Mouse (Mus musculus): ENCODE data around the gene Klc1.

The Klc1 gene

GRCm38 (mm10) chr12:111821931-111822330 lies 63.3 kb downstream of the Klc1 start:
- Histone ChIP-seq H3K27me3 (ENCODE audit: control insufficient read depth, insufficient read depth, low read length, poor library complexity, severe bottlenecking) (no peaks in the 10 kb centered on the region), H3K36me3 (ENCODE audit: control insufficient read depth, insufficient read depth, low read length, poor library complexity, severe bottlenecking) (no peaks in the 10 kb centered on the region; the same call in 1 of the 2 replicates)
- DNase-seq (ENCODE audit: low read depth, low spot score), result no peak

GRCm38 (mm10) chr12:111827556-111827955 lies 68.9 kb downstream of the Klc1 start:
- H3K27me3 ChIP-seq (ENCODE audit: control insufficient read depth, insufficient read depth, low read length, poor library complexity, severe bottlenecking), result no peaks in the 10 kb centered on the region
- DNase-seq (ENCODE audit: low read depth, low spot score), result no peak
- peaks cover 4% of the 10 kb centered on the region for H3K36me3 ChIP-seq (ENCODE audit: control insufficient read depth, insufficient read depth, low read length, poor library complexity, severe bottlenecking)

GRCm38 (mm10) chr12:111829447-111829846 lies 70.8 kb downstream of the Klc1 start:
- DNase-seq (ENCODE audit: low read depth, low spot score), result no peak
- Histone ChIP-seq H3K27me3 (ENCODE audit: control insufficient read depth, insufficient read depth, low read length, poor library complexity, severe bottlenecking) (no peaks in the 10 kb centered on the region), H3K36me3 (ENCODE audit: control insufficient read depth, insufficient read depth, low read length, poor library complexity, severe bottlenecking) (peaks cover 9% of the 10 kb centered on the region)

GRCm38 (mm10) chr12:111829954-111830353 lies 71.3 kb downstream of the Klc1 start:
- H3K27me3 ChIP-seq (ENCODE audit: control insufficient read depth, insufficient read depth, low read length, poor library complexity, severe bottlenecking), result no peaks in the 10 kb centered on the region
- no peak for DNase-seq (ENCODE audit: low read depth, low spot score)
- peaks cover 9% of the 10 kb centered on the region for H3K36me3 ChIP-seq (ENCODE audit: control insufficient read depth, insufficient read depth, low read length, poor library complexity, severe bottlenecking)

GRCm38 (mm10) chr12:111830375-111830774 lies 71.7 kb downstream of the Klc1 start:
- Histone ChIP-seq H3K27me3 (ENCODE audit: control insufficient read depth, insufficient read depth, low read length, poor library complexity, severe bottlenecking) (no peaks in the 10 kb centered on the region), H3K36me3 (ENCODE audit: control insufficient read depth, insufficient read depth, low read length, poor library complexity, severe bottlenecking) (peaks cover 9% of the 10 kb centered on the region)
- peak; percentile 31 for DNase-seq (ENCODE audit: low read depth, low spot score)

GRCm38 (mm10) chr12:111832643-111833042 lies 74.0 kb downstream of the Klc1 start:
- peaks cover 9% of the 10 kb centered on the region for H3K36me3 ChIP-seq (ENCODE audit: control insufficient read depth, insufficient read depth, low read length, poor library complexity, severe bottlenecking)
- DNase-seq (ENCODE audit: low read depth, low spot score), result no peak
- H3K27me3 ChIP-seq (ENCODE audit: control insufficient read depth, insufficient read depth, low read length, poor library complexity, severe bottlenecking), result no peaks in the 10 kb centered on the region

- H3K27me3 ChIP-seq (ENCODE audit: control insufficient read depth, insufficient read depth, low read length, poor library complexity, severe bottlenecking), result no peaks in the 10 kb centered on the region
- H3K36me3 ChIP-seq (ENCODE audit: control insufficient read depth, insufficient read depth, low read length, poor library complexity, severe bottlenecking), result peaks cover 12% of the 10 kb centered on the region
- no peak for DNase-seq (ENCODE audit: low read depth, low spot score)
These were observed 74.8 kb downstream of the Klc1 start for GRCm38 (mm10) chr12:111833457-111833856.

- H3K27me3 ChIP-seq (ENCODE audit: control insufficient read depth, insufficient read depth, low read length, poor library complexity, severe bottlenecking), result no peaks in the 10 kb centered on the region
- peak; percentile 7 for DNase-seq (ENCODE audit: low read depth, low spot score)
- H3K36me3 ChIP-seq (ENCODE audit: control insufficient read depth, insufficient read depth, low read length, poor library complexity, severe bottlenecking), result peaks cover 15% of the 10 kb centered on the region
These were observed 84.2 kb downstream of the Klc1 start for GRCm38 (mm10) chr12:111842565-111843433.

- no peak for DNase-seq (ENCODE audit: low read depth, low spot score)
- no peaks in the 10 kb centered on the region for H3K27me3 ChIP-seq (ENCODE audit: control insufficient read depth, insufficient read depth, low read length, poor library complexity, severe bottlenecking)
- H3K36me3 ChIP-seq (ENCODE audit: control insufficient read depth, insufficient read depth, low read length, poor library complexity, severe bottlenecking), result peaks cover 12% of the 10 kb centered on the region
These were observed 84.8 kb downstream of the Klc1 start for GRCm38 (mm10) chr12:111843470-111843869.

GRCm38 (mm10) chr12:111845953-111846352 lies 87.3 kb downstream of the Klc1 start:
- no peaks in the 10 kb centered on the region for H3K27me3 ChIP-seq (ENCODE audit: control insufficient read depth, insufficient read depth, low read length, poor library complexity, severe bottlenecking)
- DNase-seq (ENCODE audit: low read depth, low spot score), result no peak
- H3K36me3 ChIP-seq (ENCODE audit: control insufficient read depth, insufficient read depth, low read length, poor library complexity, severe bottlenecking), result peaks cover 8% of the 10 kb centered on the region

- DNase-seq (ENCODE audit: low read depth, low spot score), result no peak
- H3K27me3 ChIP-seq (ENCODE audit: control insufficient read depth, insufficient read depth, low read length, poor library complexity, severe bottlenecking), result no peaks in the 10 kb centered on the region
- peaks cover 8% of the 10 kb centered on the region for H3K36me3 ChIP-seq (ENCODE audit: control insufficient read depth, insufficient read depth, low read length, poor library complexity, severe bottlenecking)
These were observed 88.2 kb downstream of the Klc1 start for GRCm38 (mm10) chr12:111846815-111847214.

- Histone ChIP-seq H3K27me3 (ENCODE audit: control insufficient read depth, insufficient read depth, low read length, poor library complexity, severe bottlenecking) (no peaks in the 10 kb centered on the region), H3K36me3 (ENCODE audit: control insufficient read depth, insufficient read depth, low read length, poor library complexity, severe bottlenecking) (peaks cover 4% of the 10 kb centered on the region)
- no peak for DNase-seq (ENCODE audit: low read depth, low spot score)
These were observed 89.7 kb downstream of the Klc1 start for GRCm38 (mm10) chr12:111848300-111848798.

- Histone ChIP-seq H3K36me3 (ENCODE audit: control insufficient read depth, insufficient read depth, low read length, poor library complexity, severe bottlenecking) (no peaks in the 10 kb centered on the region; the same call in 1 of the 2 replicates), H3K27me3 (ENCODE audit: control insufficient read depth, insufficient read depth, low read length, poor library complexity, severe bottlenecking) (no peaks in the 10 kb centered on the region)
- DNase-seq (ENCODE audit: low read depth, low spot score), result peak; percentile 42
These were observed 92.6 kb downstream of the Klc1 start for GRCm38 (mm10) chr12:111851235-111851634.

GRCm38 (mm10) chr12:111851745-111852144 lies 93.1 kb downstream of the Klc1 start:
- no peaks in the 10 kb centered on the region for H3K27me3 ChIP-seq (ENCODE audit: control insufficient read depth, insufficient read depth, low read length, poor library complexity, severe bottlenecking)
- DNase-seq (ENCODE audit: low read depth, low spot score), result no peak
- no peaks in the 10 kb centered on the region; the same call in 1 of the 2 replicates for H3K36me3 ChIP-seq (ENCODE audit: control insufficient read depth, insufficient read depth, low read length, poor library complexity, severe bottlenecking)

- no peaks in the 10 kb centered on the region for H3K27me3 ChIP-seq (ENCODE audit: control insufficient read depth, insufficient read depth, low read length, poor library complexity, severe bottlenecking)
- DNase-seq (ENCODE audit: low read depth, low spot score), result no peak
- H3K36me3 ChIP-seq (ENCODE audit: control insufficient read depth, insufficient read depth, low read length, poor library complexity, severe bottlenecking), result no peaks in the 10 kb centered on the region; the same call in 1 of the 2 replicates
These were observed 94.4 kb downstream of the Klc1 start for GRCm38 (mm10) chr12:111853011-111853436.
